Mouse (Mus musculus): ENCODE results near the gene Nkain4. TPM values are rescaled to one million over a fixed set of nuclear protein-coding genes. Genes with fewer than 3 reads are reported as not detected.

Nkain4 gene
- total RNA-seq (2022): 10 to 100 TPM; 43.8 to 48.3 (median 46.8) TPM

- peak; percentile 28 to 46 for DNase-seq (ENCODE audit: low spot score in 2 of 2)
Observed at GRCm38 (mm10) chr2:180954061-180955047, at the start of gene Nkain4. Gene Nkain4, minus strand, starts transcription at chr2:180954699.

GRCm38 (mm10) chr2:180996905-180997304 is 42.4 kb upstream of the Nkain4 start:
- no peak for DNase-seq (ENCODE audit: low spot score in 2 of 2)

- DNase-seq (ENCODE audit: low spot score in 2 of 2): peak; percentile 28 to 39
Observed at GRCm38 (mm10) chr2:180996436-180996835, 41.9 kb upstream of the Nkain4 start.

GRCm38 (mm10) chr2:180995457-180995856 is 41.0 kb upstream of the Nkain4 start:
- no peak for DNase-seq (ENCODE audit: low spot score in 2 of 2)

GRCm38 (mm10) chr2:180994360-180994759 is 39.9 kb upstream of the Nkain4 start:
- no peak for DNase-seq (ENCODE audit: low spot score in 2 of 2)

GRCm38 (mm10) chr2:180990347-180990746 is 35.8 kb upstream of the Nkain4 start:
- no peak for DNase-seq (ENCODE audit: low spot score in 2 of 2)

- DNase-seq (ENCODE audit: low spot score in 2 of 2): no peak
Observed at GRCm38 (mm10) chr2:180988948-180989347, 34.4 kb upstream of the Nkain4 start.

GRCm38 (mm10) chr2:180988347-180988913 is 33.9 kb upstream of the Nkain4 start:
- no peak for DNase-seq (ENCODE audit: low spot score in 2 of 2)

- no peak for DNase-seq (ENCODE audit: low spot score in 2 of 2)
Observed at GRCm38 (mm10) chr2:180987432-180988030, 33.0 kb upstream of the Nkain4 start.

GRCm38 (mm10) chr2:180987001-180987400 is 32.5 kb upstream of the Nkain4 start:
- DNase-seq (ENCODE audit: low spot score in 2 of 2): no peak

GRCm38 (mm10) chr2:180986449-180986848 is 31.9 kb upstream of the Nkain4 start, which contains the start of gene Col20a1:
Gene Col20a1, plus strand, starts transcription at chr2:180986535.
- no peak for DNase-seq (ENCODE audit: low spot score in 2 of 2)

GRCm38 (mm10) chr2:180985635-180986034 is 31.1 kb upstream of the Nkain4 start:
- no peak for DNase-seq (ENCODE audit: low spot score in 2 of 2)

GRCm38 (mm10) chr2:180981133-180981532 is 26.6 kb upstream of the Nkain4 start:
- no peak for DNase-seq (ENCODE audit: low spot score in 2 of 2)

GRCm38 (mm10) chr2:180967010-180967763 is 12.7 kb upstream of the Nkain4 start, which contains the start of gene Arfgap1:
Gene Arfgap1, plus strand, starts transcription at chr2:180967225.
- peak; percentile 82 to 91 for DNase-seq (ENCODE audit: low spot score in 2 of 2)

- DNase-seq (ENCODE audit: low spot score in 2 of 2): no peak
Observed at GRCm38 (mm10) chr2:180966092-180966882, 11.8 kb upstream of the Nkain4 start.

- DNase-seq (ENCODE audit: low spot score in 2 of 2): peak; percentile 44 to 77
Observed at GRCm38 (mm10) chr2:180963956-180964355, 9.5 kb upstream of the Nkain4 start.

- no peak for DNase-seq (ENCODE audit: low spot score in 2 of 2)
Observed at GRCm38 (mm10) chr2:180962616-180963308, 8.3 kb upstream of the Nkain4 start.

- no peak for DNase-seq (ENCODE audit: low spot score in 2 of 2)
Observed at GRCm38 (mm10) chr2:180960187-180960586, 5.7 kb upstream of the Nkain4 start.

- no peak for DNase-seq (ENCODE audit: low spot score in 2 of 2)
Observed at GRCm38 (mm10) chr2:180959605-180960004, 5.1 kb upstream of the Nkain4 start.

GRCm38 (mm10) chr2:180953638-180954037 is 861 bp downstream of the Nkain4 start:
- no peak for DNase-seq (ENCODE audit: low spot score in 2 of 2)

All from left cerebral cortex, adult 8-10 months (tissue).